Mouse (Mus musculus): ENCODE data around the gene Gm20388.
"Not testable (repeated sequence)": the region's sequence is repeated elsewhere in the genome, so short reads cannot be mapped to it uniquely, and the experiment has no call there.

Gm20388 gene

DNA sequence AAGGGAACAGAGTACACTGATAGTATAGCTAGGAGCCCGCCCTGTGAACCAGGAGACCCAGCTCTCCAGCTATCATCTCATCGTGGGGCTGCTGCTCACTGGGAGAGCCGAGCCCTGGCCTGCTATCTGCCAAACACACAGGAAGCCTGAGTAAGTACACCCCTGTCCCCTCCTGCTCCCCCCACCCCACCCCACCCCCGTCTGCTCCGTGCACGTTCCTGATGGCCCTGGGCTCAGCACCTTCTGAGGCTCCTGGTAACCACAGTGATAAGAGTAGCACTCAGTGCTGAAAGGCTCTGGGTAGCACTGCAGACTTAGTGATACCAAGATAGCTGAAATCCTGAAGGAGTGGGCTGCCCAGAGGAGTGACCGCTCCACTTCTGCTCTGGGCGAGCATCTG, 4068.3 kb downstream of the Gm20388 start:
- no peak for DNase-seq

DNA sequence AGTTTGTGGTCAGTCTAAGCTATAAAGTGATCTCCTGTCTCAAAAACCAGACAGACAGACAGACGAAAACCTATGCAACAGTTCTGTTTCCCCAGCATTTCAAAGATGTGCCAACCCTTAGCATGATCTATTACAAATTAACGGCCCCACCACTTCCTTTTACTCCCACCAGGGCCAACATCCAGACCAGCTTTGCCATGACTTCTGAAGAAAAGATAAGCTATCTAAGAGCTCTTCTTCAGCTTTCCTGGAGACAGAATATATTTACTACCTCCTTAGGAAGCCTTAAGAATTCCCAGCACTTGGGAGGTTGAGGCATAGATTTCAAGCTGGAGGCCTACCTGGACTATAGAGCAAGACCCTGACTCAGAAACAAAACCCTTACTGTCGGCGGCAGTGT, 4069.6 kb downstream of the Gm20388 start:
- no peak for DNase-seq

DNA sequence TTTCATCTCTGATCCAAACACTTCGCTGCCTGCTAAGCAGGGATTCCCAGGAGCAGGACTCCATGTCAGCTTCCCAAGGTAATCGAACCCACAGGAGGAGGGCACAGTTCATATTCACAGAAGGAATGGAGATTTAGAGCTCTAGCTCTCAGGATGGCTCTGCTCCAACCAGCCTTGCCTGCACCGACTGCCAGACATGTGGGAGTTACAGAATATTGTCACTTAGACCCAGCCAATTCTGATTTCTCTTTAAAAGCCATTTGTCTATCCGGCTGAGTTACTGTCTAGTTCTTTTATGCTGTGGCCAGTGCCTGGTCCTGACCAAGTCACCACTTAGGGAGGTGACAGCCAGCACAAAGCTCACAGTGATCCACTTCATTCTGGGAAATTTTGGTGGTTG, 4071.0 kb downstream of the Gm20388 start:
- peak; percentile 21 for DNase-seq

DNA sequence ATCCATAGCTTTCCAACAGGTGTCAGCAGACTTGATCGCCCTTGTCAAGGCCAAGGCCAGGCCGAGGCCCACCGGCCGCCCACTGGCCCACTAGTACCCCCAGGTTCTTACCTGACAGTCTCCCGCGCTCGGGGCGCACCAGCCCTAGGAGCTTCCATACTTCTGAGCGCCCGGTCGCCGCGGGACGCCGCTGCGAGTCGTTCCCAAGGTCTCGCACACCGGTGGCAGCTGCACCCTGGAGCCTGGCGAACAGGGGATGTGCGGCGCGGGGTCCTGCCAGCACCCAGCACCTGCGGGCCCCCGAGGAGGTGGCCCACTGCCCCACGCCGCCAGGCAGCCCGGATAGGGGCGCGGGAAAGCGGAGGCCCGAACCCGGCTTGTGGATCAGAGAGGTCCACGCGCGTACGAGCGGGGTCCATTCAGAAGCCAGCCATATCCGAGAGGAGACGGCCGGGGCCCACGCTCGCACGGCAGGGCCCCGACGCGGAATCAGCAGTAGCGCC, 4071.7 kb downstream of the Gm20388 start:
- no peak for DNase-seq

DNA sequence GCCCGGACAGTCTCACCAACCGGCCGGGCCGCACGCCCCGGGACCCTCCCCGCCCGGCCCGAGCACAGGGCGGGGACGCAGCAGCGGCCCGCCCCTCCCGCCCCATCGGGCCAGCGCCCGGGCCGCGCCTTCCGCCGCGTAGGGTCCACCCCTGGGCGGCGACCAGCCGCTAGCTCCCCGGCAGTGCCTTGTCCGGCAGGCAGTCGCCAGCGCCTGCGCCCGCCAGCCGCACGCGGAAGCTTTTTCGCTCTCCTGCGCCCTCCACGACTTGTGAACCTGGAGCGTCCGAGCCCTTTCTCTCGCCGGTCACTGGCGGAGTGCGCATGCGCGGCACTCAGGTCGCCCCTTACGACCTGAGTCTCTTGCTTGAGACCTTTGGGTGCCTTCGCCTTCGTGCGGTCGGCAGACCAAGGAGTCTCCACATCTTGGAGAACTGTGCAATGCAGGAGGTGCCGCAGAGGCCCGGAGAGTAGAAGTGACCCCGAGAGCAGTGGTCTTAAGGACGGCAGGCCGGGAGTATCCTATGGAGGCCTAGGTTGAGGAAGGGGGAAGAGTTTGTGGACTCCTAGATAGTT, 4072.3 kb downstream of the Gm20388 start, which contains the start of gene Abcb10:
Gene Abcb10, minus strand, starts transcription at position 297 of the 575 bp plus-strand sequence.
- DNase-seq: peak; percentile 94

DNA sequence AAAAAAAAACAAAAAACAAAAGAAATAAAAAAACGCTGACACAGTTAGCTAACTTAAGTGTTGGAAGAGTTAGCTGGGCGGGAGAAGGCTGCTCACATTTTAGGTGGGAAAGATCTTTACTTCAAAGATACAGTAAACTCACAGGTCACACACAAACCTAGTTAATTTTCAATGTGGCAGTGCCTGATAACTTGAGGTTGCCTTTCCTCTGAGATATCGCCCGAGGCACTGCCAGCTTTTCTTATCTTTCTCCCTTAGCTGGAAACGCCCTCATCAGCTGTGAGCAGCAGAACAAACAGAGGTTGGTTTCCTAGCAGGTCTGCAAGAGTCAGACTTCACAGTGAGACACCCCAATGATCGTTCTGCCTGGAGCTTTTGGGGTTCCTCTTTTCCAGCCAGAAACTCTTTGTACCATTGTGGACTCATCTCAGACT, 4078.0 kb downstream of the Gm20388 start:
- DNase-seq: no peak

DNA sequence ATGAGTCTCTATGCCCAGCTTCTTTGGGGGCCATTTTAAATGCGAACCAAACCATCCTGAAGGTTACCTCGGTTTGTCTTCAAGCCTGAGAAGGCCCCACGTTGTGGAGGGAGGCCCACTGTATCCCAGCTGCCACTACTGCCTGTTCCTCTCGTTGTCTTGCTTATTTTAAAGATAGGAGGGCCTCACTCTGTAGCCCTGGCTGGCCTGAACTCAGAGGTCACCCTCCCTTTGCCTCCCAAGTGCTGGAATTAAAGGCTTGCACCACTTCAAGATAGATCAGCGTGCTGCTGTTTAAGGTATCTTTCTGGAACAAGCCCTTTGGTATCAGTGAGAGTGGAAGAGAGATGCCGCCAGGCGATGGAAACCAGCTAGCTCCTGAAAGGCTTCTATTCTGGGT, 4078.5 kb downstream of the Gm20388 start:
- DNase-seq: no peak

DNA sequence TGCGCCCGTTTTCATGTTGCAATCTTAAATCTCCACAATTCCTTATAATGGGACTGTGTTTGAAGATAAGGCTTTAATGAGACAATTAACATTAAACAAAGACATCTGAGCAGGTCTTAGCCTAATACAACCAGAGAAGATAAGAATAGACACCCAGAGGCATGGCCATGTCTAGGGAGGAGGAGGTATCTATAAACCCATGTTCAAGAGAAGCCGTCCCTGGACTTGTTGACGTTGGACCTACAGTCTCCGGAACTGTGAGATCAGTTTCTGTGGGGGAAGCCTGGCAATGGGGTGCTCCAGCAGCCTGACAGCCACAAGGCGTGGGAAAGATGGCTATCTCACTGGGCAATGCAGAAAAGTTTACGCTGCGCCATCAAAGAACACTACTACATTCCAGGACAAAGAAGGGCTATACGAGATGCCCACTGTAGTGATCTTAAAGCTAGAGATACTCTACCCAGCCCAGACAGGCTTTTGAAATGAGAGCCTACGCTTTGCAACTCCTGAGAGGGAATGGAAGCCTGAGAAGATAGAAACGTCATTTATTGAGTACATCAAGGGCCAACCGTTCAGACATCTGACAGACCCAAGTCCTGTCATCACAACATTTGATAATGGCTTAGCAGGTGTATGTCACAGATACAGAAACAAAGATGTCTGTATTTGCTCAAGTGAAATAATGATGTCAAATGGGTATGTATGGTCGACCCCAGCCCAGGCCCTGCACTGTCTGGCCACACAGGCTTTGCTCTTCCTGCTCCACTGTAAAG, 4079.8 kb downstream of the Gm20388 start:
- no peak for DNase-seq

DNA sequence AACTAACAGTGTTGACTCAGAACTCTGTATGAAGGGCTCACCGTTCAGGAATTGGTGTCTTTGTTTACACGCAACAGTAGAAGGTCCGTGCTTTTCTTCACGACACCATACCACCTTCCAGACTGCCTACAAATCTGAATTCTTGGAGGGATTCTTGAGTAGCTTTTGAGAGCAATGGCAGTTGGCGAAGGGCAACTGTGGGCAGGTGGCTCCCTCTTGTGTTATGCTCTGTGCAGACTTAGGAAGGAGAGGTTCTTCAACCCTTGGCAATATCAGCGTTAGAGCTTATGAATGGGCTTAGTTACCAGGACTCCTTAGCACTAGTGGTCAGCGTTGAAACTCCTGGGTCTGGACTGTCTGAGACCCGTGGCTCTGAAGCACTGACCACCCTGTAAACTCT, 4081.9 kb downstream of the Gm20388 start:
- peak; percentile 33 for DNase-seq

DNA sequence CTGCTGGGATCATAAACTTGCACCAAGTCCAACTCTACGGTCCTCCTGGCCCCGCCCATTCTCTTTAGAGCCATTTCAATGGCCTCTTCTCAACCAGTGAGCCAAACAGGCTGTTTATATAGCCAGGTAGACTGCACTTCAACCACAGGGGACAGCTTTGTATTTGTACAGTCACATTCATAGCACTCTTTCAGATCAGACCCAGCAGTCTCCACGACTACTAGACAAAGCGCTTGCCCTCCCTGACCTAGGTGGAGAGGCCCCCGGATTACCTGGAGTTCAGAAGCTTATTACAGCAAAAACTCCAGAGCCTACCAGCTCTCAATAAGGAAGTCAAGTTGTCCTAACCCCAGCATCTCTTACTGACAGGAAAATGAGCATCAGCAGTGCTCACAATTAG, 4083.0 kb downstream of the Gm20388 start:
- DNase-seq: no peak

DNA sequence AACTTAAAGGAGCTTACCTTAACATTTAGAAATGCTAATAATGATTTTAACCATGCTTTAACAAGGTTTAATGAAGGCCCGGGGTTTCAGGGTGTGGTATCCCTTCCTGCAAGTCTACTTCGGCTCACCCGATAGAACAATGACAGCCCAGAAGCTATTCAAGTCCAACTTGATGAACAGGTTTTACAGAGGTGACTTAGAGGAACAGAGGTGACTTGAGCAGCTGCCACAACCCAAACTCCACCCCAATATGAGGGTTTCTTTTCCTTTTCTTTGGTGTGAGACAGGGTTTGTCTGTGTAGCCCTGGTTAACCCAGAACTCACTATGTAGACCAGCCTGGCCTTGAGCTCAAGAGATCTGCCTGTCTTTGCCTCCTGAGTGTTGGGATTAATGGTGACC, 4083.4 kb downstream of the Gm20388 start:
- no peak for DNase-seq

DNA sequence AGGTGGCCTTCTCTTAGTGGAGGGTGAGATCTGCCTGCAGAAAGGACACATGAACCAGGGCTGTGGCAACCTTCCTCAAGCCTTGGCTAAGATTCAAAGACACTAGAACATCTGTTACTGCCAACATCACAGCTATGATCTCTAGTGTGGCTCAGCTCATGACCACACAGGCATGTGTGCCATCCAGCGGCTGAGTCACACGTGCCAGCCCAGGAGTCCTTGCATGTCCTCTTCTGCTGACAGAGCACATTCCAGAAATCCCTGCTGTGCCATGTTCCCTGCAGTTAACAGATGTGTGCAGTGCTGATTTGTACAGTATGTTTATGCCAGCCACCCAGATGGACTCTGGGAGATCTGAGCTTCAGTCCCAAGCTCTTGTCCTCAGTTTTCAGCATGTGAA, 4088.9 kb downstream of the Gm20388 start:
- no peak for DNase-seq

DNA sequence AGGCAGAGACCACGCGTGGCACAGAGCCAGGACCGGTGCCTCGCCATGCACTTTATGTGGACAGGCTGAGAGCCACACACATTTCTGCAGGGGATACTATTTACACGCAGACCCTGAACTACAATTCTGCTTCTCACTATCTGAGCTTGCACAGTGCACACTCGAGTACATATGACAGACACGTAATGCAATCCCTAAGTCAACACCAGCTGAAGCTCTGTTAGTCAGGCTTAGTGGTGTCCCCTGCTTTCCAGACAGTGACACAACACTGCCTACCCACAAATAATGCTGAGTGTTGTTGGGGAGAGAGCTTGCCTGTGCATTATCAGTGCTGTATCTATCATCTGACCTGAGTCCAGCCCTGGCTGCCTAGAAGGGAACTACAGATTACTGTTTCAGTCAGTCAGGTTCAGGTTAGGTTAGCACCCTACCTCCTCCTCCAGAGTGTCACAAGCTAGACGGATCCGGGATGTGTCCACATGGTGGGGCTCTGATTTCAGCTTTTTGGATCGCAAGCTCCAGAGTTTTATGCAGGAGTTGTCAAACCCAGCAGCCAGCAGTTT, 4092.0 kb downstream of the Gm20388 start:
- no peak for DNase-seq

DNA sequence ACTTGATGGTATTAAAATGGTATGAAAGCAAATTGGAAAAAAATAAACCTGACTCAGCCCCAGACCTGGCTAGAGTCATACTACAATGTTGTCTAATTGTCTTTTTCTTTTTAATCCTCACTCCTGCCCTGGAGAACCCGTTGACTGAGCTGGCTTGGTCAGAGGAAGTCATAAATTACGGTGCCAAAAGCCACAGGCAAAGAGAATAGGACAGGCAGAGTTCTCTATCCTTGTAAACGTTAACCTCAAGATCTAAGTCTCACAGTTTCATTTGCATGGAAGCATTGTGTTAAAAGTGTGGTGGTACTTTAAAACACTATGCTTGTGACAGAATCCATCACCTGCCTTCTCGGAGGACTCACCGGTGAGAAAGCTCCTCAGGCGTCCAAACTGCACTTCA, 4097.2 kb downstream of the Gm20388 start:
- no peak for DNase-seq

DNA sequence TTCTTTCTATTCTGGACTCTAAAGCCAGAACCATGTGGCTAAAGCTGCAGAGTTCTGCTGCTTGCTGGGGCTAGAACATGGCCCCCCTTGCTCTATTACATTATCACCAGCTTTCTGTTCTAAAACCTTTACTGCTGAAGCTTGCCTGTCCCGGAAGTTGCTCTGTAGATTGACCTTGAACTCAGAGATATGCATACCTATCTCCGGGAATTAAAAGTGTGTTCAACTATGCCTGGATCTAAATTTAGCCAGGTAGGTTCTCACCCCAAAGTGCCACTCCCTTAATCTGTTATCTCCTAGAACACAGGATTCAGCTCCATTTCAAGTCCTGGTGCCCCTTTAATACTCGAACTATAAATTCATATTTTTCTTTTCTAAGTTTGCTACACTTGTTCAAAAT, 4100.9 kb downstream of the Gm20388 start:
- no peak for DNase-seq

DNA sequence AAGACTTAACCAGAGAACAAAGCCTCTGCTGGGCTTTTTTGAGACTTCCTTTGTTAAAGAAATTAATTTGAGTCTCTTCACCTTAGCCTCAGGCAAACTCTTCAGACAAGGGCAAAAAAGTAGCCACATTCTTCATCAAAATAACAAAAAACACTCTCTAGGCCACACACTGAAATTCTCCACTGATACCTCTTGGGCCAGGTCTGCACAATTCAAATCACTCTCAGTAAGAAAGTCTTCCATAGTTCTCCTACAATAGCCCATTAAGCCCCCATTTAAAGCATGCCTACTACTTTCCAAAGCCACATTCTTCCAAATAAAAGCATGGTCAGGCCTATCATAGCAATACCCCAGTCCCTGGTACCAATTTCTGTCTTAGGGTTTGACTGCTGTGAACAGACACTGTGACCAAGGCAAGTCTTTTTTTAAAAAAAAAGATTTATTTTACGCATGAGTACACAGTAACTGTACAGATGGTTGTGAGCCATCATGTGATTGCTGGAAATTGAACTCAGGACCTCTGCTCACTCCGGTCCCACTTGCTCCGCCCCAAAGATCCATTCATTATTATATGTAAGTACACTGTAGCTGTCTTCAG, 4101.4 kb downstream of the Gm20388 start:
- no peak for DNase-seq

DNA sequence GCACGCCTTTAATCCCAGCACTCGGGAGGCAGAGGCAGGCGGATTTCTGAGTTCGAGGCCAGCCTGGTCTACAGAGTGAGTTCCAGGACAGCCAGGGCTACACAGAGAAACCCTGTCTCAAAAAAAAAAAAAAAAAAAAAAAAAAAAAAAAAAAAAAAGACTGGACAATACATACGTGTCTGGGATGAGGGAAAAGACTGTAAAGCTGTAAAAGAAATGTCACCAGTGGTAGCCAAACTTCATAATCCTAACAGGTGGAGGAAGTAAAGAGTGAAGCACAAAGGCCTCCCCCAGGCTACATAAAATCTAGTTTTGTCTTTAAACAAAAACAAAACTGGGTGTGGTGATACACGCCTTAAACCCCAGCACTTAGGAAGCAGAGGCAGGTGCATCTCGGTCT, 4103.7 kb downstream of the Gm20388 start:
- DNase-seq: not testable (repeated sequence)

DNA sequence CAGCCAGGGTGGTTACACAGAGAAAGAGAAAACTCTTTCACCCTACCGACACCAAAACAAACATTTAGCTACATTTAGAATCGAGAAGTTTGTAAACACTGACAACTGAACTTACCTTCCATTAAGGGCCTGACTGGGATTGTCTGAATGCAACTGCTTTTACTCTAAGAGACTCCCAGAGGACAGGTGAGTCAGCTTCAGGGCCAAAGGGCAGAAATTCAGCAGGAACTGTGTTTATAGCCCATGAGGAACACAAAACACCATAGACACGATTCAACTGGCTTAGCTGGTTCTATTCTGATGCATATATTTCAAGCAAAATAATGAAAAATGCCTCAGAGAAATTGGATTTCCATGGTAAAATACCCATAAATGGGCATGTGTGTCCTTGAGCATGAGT, 4104.1 kb downstream of the Gm20388 start:
- DNase-seq: no peak

DNA sequence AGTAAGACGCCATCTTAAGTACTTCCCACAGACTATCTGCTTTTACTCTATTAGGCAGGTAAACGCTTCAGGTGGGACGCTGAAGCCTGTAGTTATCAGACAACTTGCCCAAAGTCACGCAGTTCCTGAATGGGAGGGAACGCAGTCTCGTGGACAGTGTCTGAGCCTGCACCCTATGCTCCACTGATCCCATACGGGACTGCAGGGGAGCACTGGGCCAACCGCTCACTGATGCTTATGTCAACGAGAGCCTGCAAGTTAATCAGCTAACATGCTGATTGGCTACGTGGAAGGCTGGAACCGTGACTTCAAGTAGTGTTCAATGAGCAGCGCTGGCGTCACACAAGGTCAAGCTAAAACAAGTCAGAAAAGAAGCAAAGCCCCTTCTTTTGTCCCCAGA, 4109.1 kb downstream of the Gm20388 start:
- DNase-seq: no peak

DNA sequence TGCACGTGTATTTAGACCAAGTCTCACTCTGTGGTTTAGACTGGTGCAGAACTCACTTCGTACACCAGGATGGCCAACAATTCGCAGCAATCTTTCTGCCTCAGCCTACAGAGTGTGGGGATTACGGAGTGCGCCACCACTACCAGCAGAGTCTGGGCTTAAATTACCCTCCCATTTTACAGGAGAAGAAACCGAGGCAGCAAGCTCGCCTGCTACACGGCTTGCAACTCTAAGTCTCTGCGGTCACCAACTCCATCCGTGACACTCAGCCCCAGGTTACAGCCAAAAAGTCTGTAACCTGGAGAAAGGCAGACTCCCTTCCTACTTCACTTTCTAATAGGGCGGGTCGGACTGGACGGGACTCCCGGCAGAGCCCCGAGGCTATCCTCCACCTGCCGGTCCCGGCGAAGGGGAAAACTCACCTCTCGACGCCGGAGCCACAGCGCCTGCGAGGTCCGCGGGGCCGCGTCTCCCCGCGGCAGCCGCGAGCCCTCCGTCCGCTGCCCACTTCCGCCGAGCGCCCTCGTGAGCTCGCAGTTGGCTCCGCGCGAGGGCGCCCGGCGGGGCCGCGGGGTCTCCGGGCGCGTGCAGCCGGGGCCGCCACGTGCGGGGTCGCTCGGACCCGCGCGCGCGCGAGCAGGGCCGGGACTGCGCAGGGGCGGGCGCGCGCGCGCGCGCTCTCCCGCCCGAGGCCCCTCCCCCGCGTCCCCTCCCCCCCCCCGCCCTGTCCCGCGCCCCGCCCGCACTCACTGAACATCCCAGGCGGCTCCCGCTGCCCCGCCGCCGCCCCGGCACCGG, 4110.0 kb downstream of the Gm20388 start:
- DNase-seq: peak; percentile 70

DNA sequence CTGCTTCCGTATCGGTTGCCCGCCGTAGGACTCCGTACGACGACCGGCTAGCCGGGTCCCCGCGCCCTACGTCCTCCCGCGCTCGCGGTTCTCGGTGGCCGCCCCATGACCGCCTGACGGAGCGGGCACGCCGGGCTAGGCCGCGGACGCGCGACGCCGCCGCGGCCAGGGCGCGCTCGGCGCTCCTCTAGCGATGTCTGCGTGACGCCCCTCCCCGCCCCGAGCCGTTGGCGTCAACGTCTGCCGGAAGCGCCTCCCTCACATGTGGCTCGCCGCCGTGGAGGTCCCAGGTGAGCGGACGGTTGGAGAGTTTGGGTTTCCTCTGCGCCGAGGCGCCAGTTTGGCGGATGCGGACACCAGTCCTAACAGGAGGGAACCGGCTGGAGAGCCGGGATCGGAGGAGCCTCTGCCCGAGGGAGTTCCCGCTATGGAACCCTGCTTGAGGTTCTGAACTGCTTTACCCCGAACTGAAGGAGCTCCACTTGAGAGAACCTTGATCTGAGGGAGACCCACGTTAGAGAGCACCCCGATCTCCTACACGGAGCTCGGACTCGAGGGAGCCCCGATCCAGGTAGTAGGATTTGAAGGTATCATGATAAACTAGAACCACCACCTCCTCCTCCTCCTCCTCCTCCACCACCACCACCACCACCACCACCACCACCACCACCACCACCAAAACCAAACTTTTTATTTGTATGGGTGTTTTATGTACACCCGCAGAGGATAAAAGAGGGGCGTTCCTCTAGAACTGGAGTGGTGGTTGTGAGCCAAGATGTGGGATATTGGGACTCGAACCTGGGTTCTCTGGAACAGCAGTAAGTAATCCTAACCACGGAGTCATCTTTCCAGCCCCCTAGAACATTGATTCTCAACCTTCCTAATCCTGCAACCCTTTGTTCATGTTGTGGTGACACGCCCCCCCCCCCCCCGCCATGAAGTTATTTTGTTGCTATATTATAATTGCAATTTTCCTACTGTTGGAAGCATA, 4110.9 kb downstream of the Gm20388 start, which contains the start of the genes Taf5l and Urb2:
Gene Taf5l, minus strand, starts transcription at position 161 of the 991 bp plus-strand sequence.
Gene Urb2, plus strand, starts transcription at position 272 of the 991 bp plus-strand sequence.
- DNase-seq: peak; percentile 95
